Comparison of ENCODE assay signal across 22 mouse cellular contexts in the genomic region with DNA sequence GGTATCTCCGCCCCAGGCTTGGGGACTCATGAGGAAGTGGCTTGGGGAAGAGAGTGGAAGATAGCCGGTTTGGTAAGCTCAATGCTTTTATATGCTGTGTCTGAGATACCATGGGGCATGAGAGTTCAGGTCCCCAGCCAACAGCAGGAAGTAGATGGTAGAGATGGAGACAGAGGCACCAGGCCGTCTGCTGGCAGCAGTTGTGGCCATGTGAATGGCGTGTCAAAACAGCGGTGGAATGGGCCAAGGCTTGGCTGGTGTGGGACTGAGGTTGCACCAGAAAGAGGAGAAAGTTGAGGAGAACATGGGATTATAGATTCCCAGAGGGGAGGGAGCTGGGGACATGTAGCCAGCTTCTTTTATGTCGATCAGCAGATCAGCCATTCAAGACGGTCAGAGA.
"Had no signal": no experiment of that assay in that cellular context is flagged by ENCODE, and none has a peak within 500 bp of the region (broad histone marks: within the 10 kb centered on the region; RNA-seq: fewer than 3 reads in every experiment).

No protein-coding gene starts in this region.

- H3K27ac ChIP-seq: kidney, postnatal 0 days; layer of hippocampus, adult 2 months; limb, embryonic 10.5 days; limb, embryonic 13.5 days; liver, embryonic 14.5 days; macrophage; midbrain, embryonic 10.5 days; midbrain, embryonic 13.5 days; neural tube, embryonic 13.5 days; stomach, embryonic 15.5 days had no signal

- ATAC-seq: liver, postnatal 0 days; lung, postnatal 0 days; midbrain, embryonic 13.5 days; midbrain, embryonic 16.5 days had no signal

- DNase-seq: kidney, postnatal 25 days; layer of hippocampus, adult 9-11 months; liver, postnatal 0 days; lung, embryonic 14.5 days; retina, postnatal 1 day; right cerebral cortex, postnatal 25 days; spleen, adult 18-20 months; thymus, postnatal 36 days had no signal

- H3K4me3 ChIP-seq: layer of hippocampus, adult 2 months; limb, embryonic 10.5 days; limb, embryonic 13.5 days; megakaryocyte, embryonic 14.5 days; midbrain, embryonic 10.5 days; midbrain, embryonic 13.5 days; myocyte; neural tube, embryonic 13.5 days; stomach, embryonic 15.5 days had no signal
